Mouse (Mus musculus) E14TG2a.4 (cell line): ENCODE data around the gene Pdha2.

Experiments used
- CTCF ChIP-seq: conservative IDR thresholded peaks from 2 replicates; pipeline ENCODE4 v1.5.1; 2014; ENCODE audit warnings: low read length
- POU5F1 ChIP-seq: IDR thresholded peaks from 2 replicates; pipeline ENCODE4 v1.6.1; 2014; ENCODE audit warnings: low read length, borderline replicate concordance

- no peak for TF ChIP-seq CTCF
- TF ChIP-seq POU5F1 = no peak
Observed at GRCm38 (mm10) chr3:141212255-141212654, at the start of gene Pdha2.
